ENCODE assay signal across 8 mouse cellular contexts in genomic region chr8:92817928-92818818, GRCm38 (mm10). TPM values are rescaled to one million over a fixed set of nuclear protein-coding genes. Genes with fewer than 3 reads are reported as not detected.
DNase-seq lines count a peak whose midpoint lies in the region; ATAC-seq and TF ChIP-seq lines count a peak whose summit lies in the region.

No protein-coding gene starts in this region.

- H3K36me3 ChIP-seq in embryonic facial prominence, embryonic 10.5 days (replicated peaks), result no peaks in the 10 kb centered on the region
- H3K36me3 ChIP-seq in midbrain, embryonic 13.5 days, result no peaks in the 10 kb centered on the region
- no peaks in the 10 kb centered on the region for H3K36me3 ChIP-seq in small intestine, adult 2 months (ENCODE audit: control insufficient read depth, insufficient read depth, low read length)

- no peaks in the 10 kb centered on the region for H3K27me3 ChIP-seq in embryonic facial prominence, embryonic 10.5 days (replicated peaks; ENCODE audit: low read depth, poor library complexity, severe bottlenecking)
- H3K27me3 ChIP-seq in midbrain, embryonic 13.5 days, result no peaks in the 10 kb centered on the region
- H3K27me3 ChIP-seq in small intestine, adult 2 months (ENCODE audit: control insufficient read depth, insufficient read depth, low read length), result no peaks in the 10 kb centered on the region

- no peak overlapping the region for H3K27ac ChIP-seq in embryonic facial prominence, embryonic 10.5 days (replicated peaks)
- no peak overlapping the region for H3K27ac ChIP-seq in midbrain, embryonic 13.5 days
- no peak overlapping the region for H3K27ac ChIP-seq in small intestine, adult 2 months (ENCODE audit: insufficient read depth, low read depth, low read length)

- TF ChIP-seq CTCF in small intestine, adult 2 months (IDR thresholded peaks at IDR 0.05; ENCODE audit: extremely low read depth, insufficient read length, insufficient replicate concordance, low read depth, low read length), result peak; percentile 91

- peak; percentile 96 for ATAC-seq in granulocyte monocyte progenitor cell, adult 5-6 weeks (replicated peaks; ENCODE audit: poor library complexity, severe bottlenecking)
- ATAC-seq in midbrain, embryonic 13.5 days, result peak; percentile 89
- no peak for ATAC-seq in activated CD4-positive, CD25-positive, alpha-beta regulatory T cell, adult 4 months

- H3K9ac ChIP-seq in midbrain, embryonic 13.5 days (replicated peaks), result no peak overlapping the region

- DNase-seq in adrenal gland, postnatal 25 days, result peak; percentile 87
- DNase-seq in embryonic facial prominence, embryonic 10.5 days (ENCODE audit: low spot score), result peak; percentile 92
- peak; percentile 75 for DNase-seq in kidney, adult 11 months
- peak; percentile 87 to 89 for DNase-seq in left cerebral cortex, postnatal 36 days (ENCODE audit: low spot score in 2 of 2)

- no peak for TF ChIP-seq POLR2A in small intestine, adult 2 months (IDR thresholded peaks at IDR 0.05; ENCODE audit: low read depth, low read length)

- intact Hi-C loops in left cerebral cortex, postnatal 36 days (cut with DNase I), result loop anchor here (1.0 kb wide), 2 partner anchors 66 to 179 kb away; no protein-coding TSS in a partner anchor

- WGBS in embryonic facial prominence, embryonic 10.5 days, result 30% methylated on average over 6 of the region's 6 CpGs
- WGBS in midbrain, embryonic 13.5 days, result 21% methylated on average over 6 of the region's 6 CpGs
- WGBS in small intestine, adult 2 months, result 16% methylated on average over 6 of the region's 6 CpGs

- H3K4me1 ChIP-seq in embryonic facial prominence, embryonic 10.5 days, result peaks cover 11% of the 10 kb centered on the region
- H3K4me1 ChIP-seq in midbrain, embryonic 13.5 days (replicated peaks), result no peaks in the 10 kb centered on the region
- no peaks in the 10 kb centered on the region; the same call in 1 of the 2 replicates for H3K4me1 ChIP-seq in small intestine, adult 2 months (ENCODE audit: control insufficient read depth, insufficient read depth, insufficient read length, low read length)

- no peak overlapping the region for H3K4me2 ChIP-seq in midbrain, embryonic 13.5 days (replicated peaks)

- H3K4me3 ChIP-seq in embryonic facial prominence, embryonic 10.5 days, result no peak overlapping the region
- H3K4me3 ChIP-seq in midbrain, embryonic 13.5 days (replicated peaks), result no peak overlapping the region
- no peak overlapping the region for H3K4me3 ChIP-seq in small intestine, adult 2 months (ENCODE audit: low read depth, low read length)

- no peaks in the 10 kb centered on the region for H3K9me3 ChIP-seq in embryonic facial prominence, embryonic 10.5 days
- H3K9me3 ChIP-seq in midbrain, embryonic 13.5 days, result no peaks in the 10 kb centered on the region

RNA-seq across cellular contexts. Expression of gene Mmp2, which starts 8.9 kb away (rescaled TPM):
- 16.8 TPM in 2 replicates for total RNA-seq in adrenal gland, postnatal 25 days (2021)
- 103 and 120 TPM in 2 replicates for polyA plus RNA-seq in embryonic facial prominence, embryonic 10.5 days (2016; fragmentation: Nextera tagmentation; extraction: Ambion mirVana)
- 2.7 TPM in 1 of 2 replicates, not detected in the other for total RNA-seq in granulocyte monocyte progenitor cell, adult 5-6 weeks (2014; fragmentation: Nextera tagmentation)
- 0.36 and 0.39 TPM in 2 replicates for total RNA-seq in granulocyte monocyte progenitor cell, adult 5-6 weeks (2017)
- total RNA-seq in left cerebral cortex, postnatal 36 days (2021), result 1 to 10 TPM; 2.4 TPM
- polyA plus RNA-seq in midbrain, embryonic 13.5 days (2015; fragmentation: Nextera tagmentation; extraction: Ambion mirVana), result 17.1 and 18.1 TPM in 2 replicates
- polyA plus RNA-seq in small intestine, adult 2 months (2012; rRNA removed), result 24.1 and 50.6 TPM in 2 replicates
- under 1 TPM in 1 of 2 experiments, not detected in 1; 0.19 TPM for polyA plus RNA-seq in activated CD4-positive, CD25-positive, alpha-beta regulatory T cell, adult 4 months (2017; shearing (Covaris generic))

RNA-seq across cellular contexts. Expression of gene Lpcat2, which starts 37.0 kb away (rescaled TPM):
- total RNA-seq in adrenal gland, postnatal 25 days (2021), result 1.4 and 2.3 TPM in 2 replicates
- 3.1 and 4.3 TPM in 2 replicates for polyA plus RNA-seq in embryonic facial prominence, embryonic 10.5 days (2016; fragmentation: Nextera tagmentation; extraction: Ambion mirVana)
- 11.0 and 13.8 TPM in 2 replicates for total RNA-seq in granulocyte monocyte progenitor cell, adult 5-6 weeks (2014; fragmentation: Nextera tagmentation)
- total RNA-seq in granulocyte monocyte progenitor cell, adult 5-6 weeks (2017), result 9.9 and 14.6 TPM in 2 replicates
- total RNA-seq in left cerebral cortex, postnatal 36 days (2021), result 1 to 10 TPM; 9.2 to 9.6 TPM
- polyA plus RNA-seq in midbrain, embryonic 13.5 days (2015; fragmentation: Nextera tagmentation; extraction: Ambion mirVana), result 3.8 and 5.4 TPM in 2 replicates
- polyA plus RNA-seq in small intestine, adult 2 months (2012; rRNA removed), result 1.3 and 2.3 TPM in 2 replicates
- polyA plus RNA-seq in activated CD4-positive, CD25-positive, alpha-beta regulatory T cell, adult 4 months (2017; shearing (Covaris generic)), result under 1 TPM in 1 of 2 experiments, not detected in 1; 0.82 TPM

Comparison
In these comparisons a context has a peak if more than half of its experiments do, and no peak if none do; other contexts are left out.
1. RNA of gene Mmp2, which starts 8.9 kb away (polyA plus RNA-seq): 103 to 120 TPM in embryonic facial prominence, embryonic 10.5 days, 24.1 to 50.6 TPM in small intestine, adult 2 months and 17.1 to 18.1 TPM in midbrain, embryonic 13.5 days; 0.19 TPM in activated CD4-positive, CD25-positive, alpha-beta regulatory T cell, adult 4 months; every median in the first group is over 10 times any median in the second.
2. Peak in every context shown above with its lines, with median percentiles within 50 percentile points of each other: DNase-seq.